Mouse (Mus musculus) heart, adult 18-20 months (tissue): ENCODE data around the gene Spag6. TPM values are rescaled to one million over a fixed set of nuclear protein-coding genes. Genes with fewer than 3 reads are reported as not detected.
A peak's percentile ranks its signal among the peaks of the same experiment; 100 is the strongest.

ENCODE experiments used
- DNase-seq, 2 experiments: peaks; one replicate each; pipeline ENCODE4 v3.0.0; 2021 to 2022; ENCODE audit warnings: mixed read lengths in 1 of 2
- total RNA-seq, 2 experiments: library from RNA; stranded (reverse); gene quantifications; 2 replicates each; pipeline ENCODE4 v1.2.3; 2021

Spag6 gene
- total RNA-seq, 2 experiments from 2014 or later, result 0.55 TPM; not detected in 1

DNA sequence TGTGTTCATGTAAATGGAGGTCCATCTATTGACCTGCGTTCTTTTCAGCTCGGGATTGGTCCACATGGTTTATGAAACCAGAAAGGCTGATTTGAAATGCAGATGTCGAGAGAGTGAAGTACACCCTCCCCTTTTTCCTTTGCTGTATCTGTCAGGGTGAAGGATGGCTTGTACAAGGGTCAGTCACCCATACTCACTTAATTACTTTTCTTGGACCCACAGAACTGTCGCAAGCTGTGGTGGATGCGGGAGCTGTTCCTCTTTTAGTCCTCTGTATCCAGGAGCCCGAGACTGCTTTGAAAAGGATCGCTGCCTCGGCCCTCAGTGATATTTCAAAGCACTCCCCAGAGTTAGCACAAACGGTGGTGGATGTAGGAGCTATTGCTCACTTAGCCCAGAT is 37.9 kb downstream of the Spag6 start:
- DNase-seq, result no peak

- DNase-seq, result no peak
Measured at GRCm38 (mm10) chr2:18734394-18735127, 40.7 kb downstream of the Spag6 start.

GRCm38 (mm10) chr2:18737040-18737439 is 43.2 kb downstream of the Spag6 start:
- DNase-seq, result no peak

DNA sequence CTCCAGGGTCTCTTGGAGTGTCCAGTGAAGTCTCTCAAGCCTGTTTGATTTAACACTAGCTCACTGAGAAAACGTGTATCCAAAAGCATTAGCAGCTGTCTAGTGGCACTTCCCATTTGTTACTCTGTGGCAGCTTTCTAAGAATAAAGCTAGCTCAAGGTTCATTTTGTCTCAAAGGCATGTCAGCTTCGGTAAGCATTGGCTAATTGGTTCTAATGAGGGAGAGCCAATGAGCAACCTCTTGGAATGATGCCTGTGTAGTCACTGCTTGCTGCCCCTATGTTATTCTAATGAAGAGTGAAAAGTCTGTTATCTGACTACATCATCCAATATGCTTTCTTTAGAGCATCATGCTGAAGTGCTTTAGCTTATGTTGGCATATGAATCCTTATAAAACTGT is 45.4 kb downstream of the Spag6 start:
- DNase-seq, result no peak

DNA sequence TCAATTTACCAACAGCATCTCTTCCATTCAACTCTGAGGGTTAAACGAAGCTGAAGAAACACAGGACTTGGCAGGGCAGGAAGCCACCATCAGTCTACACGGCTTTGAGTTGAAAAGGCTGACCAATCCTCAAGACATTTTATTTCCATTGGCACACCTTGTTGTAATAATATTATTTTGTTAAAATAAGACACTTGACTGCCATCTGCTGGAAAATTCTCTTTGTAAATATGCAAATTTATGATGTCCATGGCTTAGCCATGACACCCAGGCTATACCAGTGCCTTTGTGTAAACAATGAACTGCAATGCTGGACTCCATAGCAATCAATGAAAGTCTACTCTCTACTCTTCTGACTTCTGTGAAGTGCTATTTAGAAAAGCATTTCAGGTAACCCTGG is 62.3 kb downstream of the Spag6 start:
- peak; percentile 19 to 43 for DNase-seq

DNA sequence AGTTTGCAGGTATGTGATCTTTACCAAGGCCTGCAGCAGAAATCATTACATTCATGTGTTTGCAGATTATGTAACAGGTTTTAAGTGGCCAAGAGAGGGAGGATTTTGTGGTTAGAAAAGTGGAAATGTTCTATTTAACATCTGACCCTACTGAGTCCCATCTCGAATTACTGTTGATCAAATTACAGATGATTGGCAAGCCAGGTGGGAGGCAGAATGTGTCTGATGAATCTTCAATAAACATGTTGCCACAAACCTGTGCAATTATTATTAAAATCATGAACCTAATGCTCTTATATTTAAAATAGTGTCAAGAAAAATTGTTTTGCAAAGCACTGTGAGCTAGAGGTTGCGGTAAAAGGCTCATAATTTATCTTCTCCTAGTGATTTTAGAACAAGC is 71.0 kb downstream of the Spag6 start:
- no peak for DNase-seq

DNA sequence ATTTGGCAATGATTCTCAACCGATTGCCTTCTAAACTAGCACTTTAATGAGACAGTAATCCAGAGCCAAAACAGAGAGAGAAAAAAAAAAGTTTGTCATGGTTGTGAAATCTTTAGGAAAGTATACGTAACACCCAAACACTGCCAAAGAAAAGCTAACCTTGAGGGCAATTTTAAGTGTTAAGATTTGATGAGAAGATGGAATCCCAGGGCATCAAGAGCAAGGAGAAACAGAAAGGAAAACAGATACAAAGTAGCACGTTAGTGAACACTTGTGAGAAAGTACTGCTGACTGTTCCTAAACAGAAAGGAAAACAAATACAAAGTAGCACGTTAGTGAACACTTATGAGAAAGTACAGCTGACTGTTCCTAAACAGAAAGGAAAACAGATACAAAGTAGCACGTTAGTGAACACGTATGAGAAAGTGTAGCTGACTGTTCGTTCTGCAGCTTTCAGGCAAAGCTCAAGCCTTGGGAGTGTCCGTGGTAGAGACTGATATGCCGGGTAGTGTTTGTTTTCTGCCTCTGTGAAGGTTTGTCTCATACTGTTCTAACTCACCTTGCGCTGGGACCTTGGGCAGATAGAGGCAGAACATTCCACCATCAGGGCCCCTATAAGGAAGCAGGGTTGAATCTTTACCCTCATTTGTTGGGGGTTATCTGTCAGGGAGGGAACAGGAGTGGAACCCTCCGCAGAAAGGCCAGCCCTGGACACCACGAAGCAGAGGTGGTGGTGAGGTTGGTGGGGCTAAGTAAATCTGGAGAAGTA is 71.8 kb downstream of the Spag6 start:
- DNase-seq, result peak; percentile 29 to 69

DNA sequence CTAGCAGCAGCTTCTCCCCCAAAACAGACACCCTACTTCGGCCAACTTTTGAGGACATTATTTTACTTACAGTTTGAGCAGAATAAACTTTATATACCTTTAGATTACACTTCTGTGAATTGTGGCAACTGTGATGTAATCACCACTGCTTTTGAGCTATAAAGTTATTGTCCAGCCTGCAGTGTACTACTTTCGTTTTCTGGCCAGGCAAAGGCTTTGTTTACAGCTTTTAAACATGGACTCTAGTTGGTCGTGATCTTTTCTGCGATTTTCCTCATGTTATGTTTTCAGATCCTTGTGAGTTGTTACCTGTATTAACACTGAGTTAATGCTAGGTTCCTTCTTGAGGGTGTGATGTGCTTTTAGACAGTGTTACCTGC is 72.6 kb downstream of the Spag6 start:
- DNase-seq, result peak in 1 of 2 experiments; percentile 50

GRCm38 (mm10) chr2:18766821-18767541 is 73.1 kb downstream of the Spag6 start:
- peak; percentile 91 to 93 for DNase-seq

- no peak for DNase-seq
Measured at GRCm38 (mm10) chr2:18768414-18768813, 74.6 kb downstream of the Spag6 start.

DNA sequence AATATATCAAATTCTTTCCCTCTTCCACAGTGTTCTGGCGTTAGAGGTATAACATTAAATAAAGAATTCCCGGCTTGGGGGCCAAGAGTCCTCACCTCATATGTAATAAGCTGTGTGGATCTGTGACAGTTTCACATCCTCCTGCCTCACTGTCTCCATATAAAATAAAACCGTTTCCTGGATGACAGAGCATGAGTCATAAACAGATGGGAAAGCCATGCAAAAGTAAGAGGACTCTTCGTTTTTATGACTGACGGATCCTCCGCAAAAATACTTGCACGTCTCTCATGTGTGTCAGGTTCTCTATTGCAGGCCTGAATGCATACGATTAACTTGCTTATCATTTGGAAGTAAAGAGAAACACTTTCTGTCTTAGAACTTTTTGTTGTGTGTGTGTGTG is 78.6 kb downstream of the Spag6 start:
- DNase-seq, result no peak

DNA sequence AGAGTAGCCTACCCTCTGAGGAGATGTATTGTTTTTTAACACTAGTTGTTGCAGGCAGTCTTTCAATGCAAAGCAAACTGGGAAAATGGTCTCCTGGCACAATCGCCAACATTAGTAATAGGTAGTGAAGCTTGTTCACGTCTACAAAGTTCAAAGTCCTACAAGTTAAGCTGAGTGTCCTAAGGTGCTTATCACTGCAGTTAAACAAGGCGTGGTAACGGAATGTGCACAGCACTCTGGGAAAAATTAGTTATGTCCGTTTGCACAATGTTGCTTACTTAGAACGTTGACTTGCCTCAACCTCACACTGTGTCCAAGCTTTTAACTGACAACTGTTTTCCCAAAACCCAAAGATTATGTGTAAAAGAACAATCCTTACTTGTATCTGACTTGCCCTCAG is 80.5 kb downstream of the Spag6 start:
- no peak for DNase-seq

DNA sequence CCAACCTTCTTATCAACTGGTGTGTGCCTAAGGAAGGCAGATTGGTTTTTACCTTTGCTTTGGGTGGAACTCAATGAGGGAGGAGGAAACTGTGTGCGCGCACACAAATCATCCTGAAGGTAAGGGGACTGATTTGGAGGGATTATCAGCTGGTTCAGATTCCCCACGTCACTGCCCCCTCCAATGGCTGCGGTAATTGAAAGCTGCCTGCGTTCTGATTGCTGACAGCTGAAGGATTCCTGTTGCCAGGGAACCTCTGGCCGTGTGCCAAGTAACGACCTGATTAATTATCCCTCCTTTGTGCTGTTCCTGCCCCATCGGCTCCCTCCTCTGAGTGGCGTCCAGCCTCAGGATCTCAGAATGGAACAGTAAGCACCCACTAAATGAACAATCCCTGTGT is 84.4 kb downstream of the Spag6 start:
- DNase-seq, result peak in 1 of 2 experiments; percentile 44

GRCm38 (mm10) chr2:18779830-18780229 is 86.0 kb downstream of the Spag6 start:
- no peak for DNase-seq

DNA sequence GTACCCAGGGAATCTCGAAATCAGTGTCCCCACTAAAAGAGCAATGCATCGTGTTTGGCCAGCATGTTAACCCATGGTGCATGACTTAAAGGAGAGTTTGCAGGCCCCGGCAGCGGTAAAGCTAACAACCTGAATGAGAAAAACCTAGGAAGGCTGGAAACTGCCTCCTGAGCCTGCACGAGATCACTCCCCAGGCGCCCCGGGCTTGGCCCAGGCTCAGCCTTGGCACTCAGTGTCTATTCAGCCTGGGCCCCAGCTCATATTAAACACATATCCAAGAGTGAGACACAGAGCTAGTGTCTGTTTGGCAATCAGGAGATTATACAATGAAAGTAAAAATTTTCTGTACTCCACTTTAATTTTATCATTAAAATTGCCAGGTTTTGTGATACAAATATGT is 87.5 kb downstream of the Spag6 start:
- no peak for DNase-seq

DNA sequence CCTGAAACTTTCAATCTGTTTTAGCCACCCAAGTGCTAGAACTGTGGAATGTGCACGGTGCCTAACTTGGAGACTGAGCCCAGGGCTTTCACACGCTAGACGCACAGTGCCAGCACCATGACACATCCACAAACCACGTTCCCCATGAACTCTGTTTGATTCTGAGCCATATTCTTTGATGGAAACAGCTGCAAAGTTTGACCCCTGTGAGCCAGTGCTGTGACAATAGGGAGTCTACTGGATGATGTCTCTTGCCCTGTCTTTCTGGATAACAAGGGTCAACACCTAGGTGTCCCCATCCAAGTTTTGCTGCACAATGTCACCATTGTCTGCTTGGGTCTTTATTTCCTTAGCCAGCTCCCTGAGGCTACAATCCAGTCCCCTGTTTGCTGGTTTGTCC is 100.4 kb downstream of the Spag6 start:
- no peak for DNase-seq

- no peak for DNase-seq
Measured at GRCm38 (mm10) chr2:18797776-18798175, 103.9 kb downstream of the Spag6 start.

DNA sequence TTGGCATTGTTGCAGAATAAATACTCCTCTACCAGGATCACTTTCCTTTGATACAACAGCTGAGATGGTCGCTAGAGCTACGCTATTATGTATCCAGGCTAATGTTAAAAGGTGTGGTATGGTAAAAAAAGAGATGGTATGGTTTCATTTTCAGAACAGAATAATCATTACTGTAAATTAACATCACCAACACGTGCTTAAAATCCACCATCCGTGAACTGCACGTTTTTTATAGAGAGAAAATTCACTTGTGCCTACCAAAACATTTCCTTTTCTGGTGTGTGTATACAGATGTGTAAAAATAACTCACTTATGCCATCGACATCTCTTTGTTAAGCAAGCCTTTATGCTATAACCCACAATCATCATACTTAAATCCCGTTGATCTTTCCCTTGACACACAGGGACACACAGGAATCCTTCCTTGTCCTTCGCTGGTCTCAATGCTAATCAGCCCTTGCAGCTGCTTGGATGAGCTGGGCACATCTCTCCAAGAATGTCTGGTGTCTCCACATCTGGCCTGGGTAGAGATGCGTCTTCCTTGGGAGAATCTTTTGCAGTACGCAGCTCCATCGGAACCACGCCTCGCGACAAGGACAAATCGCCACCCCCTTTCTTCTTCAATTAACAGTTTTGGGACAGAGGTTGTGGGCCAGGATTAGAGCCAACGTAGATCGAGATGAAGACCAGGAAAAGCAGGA is 105.6 kb downstream of the Spag6 start:
- peak in 1 of 2 experiments; percentile 15 for DNase-seq
